8 mouse cellular contexts compared by ENCODE assay signal in genomic region chr4:151283092-151283741, GRCm38 (mm10).
A peak's percentile ranks its signal among the peaks of the same experiment; 100 is the strongest.
DNase-seq lines count a peak whose midpoint lies in the region; ATAC-seq and TF ChIP-seq lines count a peak whose summit lies in the region.

No protein-coding gene starts in this region.

- H3K27ac ChIP-seq in midbrain, embryonic 11.5 days (ENCODE audit: low read depth, low read length) = no peak overlapping the region
- H3K27ac ChIP-seq in midbrain, embryonic 16.5 days (ENCODE audit: low read length) = no peak overlapping the region
- no peak overlapping the region for H3K27ac ChIP-seq in kidney, adult 2 months (ENCODE audit: insufficient read depth, low read depth, low read length)

- intact Hi-C loops in left cerebral cortex, postnatal 4 days (cut with DNase I) = no loop called here

- H3K9ac ChIP-seq in midbrain, embryonic 11.5 days (ENCODE audit: low read length) = no peak overlapping the region
- no peak overlapping the region for H3K9ac ChIP-seq in midbrain, embryonic 16.5 days (ENCODE audit: low read depth, low read length)

- H3K4me1 ChIP-seq in midbrain, embryonic 11.5 days (ENCODE audit: control insufficient read depth, insufficient read depth, low read length) = peaks cover 9% of the 10 kb centered on the region
- peaks cover 10% of the 10 kb centered on the region for H3K4me1 ChIP-seq in midbrain, embryonic 16.5 days (ENCODE audit: control insufficient read depth, insufficient read depth, low read length)
- H3K4me1 ChIP-seq in kidney, adult 2 months (ENCODE audit: control insufficient read depth, insufficient read depth, low read length) = no peaks in the 10 kb centered on the region

- no peaks in the 10 kb centered on the region for H3K36me3 ChIP-seq in midbrain, embryonic 11.5 days (ENCODE audit: control insufficient read depth, insufficient read depth, low read length)
- no peaks in the 10 kb centered on the region for H3K36me3 ChIP-seq in midbrain, embryonic 16.5 days (ENCODE audit: control insufficient read depth, insufficient read depth, low read length)
- no peaks in the 10 kb centered on the region for H3K36me3 ChIP-seq in kidney, adult 2 months (ENCODE audit: control insufficient read depth, insufficient read depth, low read length)

- TF ChIP-seq CTCF in kidney, adult 2 months (conservative IDR thresholded peaks at IDR 0.05; ENCODE audit: insufficient read depth, insufficient read length, low read depth, low read length) = peak; percentile 83

- H3K27me3 ChIP-seq in midbrain, embryonic 11.5 days (ENCODE audit: control insufficient read depth, insufficient read depth, low read length) = no peaks in the 10 kb centered on the region
- H3K27me3 ChIP-seq in midbrain, embryonic 16.5 days (ENCODE audit: control insufficient read depth, insufficient read depth, low read depth, low read length) = no peaks in the 10 kb centered on the region; the same call in 1 of the 2 replicates
- H3K27me3 ChIP-seq in kidney, adult 2 months (replicated peaks; ENCODE audit: control insufficient read depth, insufficient read depth, low read length) = no peaks in the 10 kb centered on the region

- H3K9me3 ChIP-seq in midbrain, embryonic 11.5 days (ENCODE audit: control insufficient read depth, low read length) = no peaks in the 10 kb centered on the region
- H3K9me3 ChIP-seq in midbrain, embryonic 16.5 days (replicated peaks; ENCODE audit: control insufficient read depth, low read length, poor library complexity, severe bottlenecking) = no peaks in the 10 kb centered on the region

- ATAC-seq in midbrain, embryonic 11.5 days (ENCODE audit: low FRiP score) = no peak
- no peak for ATAC-seq in midbrain, embryonic 16.5 days

- no peak overlapping the region for H3K4me2 ChIP-seq in midbrain, embryonic 11.5 days
- no peak overlapping the region for H3K4me2 ChIP-seq in midbrain, embryonic 16.5 days (ENCODE audit: low read length)

- DNase-seq in midbrain, embryonic 11.5 days (ENCODE audit: low spot score, missing footprints) = peak; percentile 98
- DNase-seq in adipocyte (ENCODE audit: low spot score) = peak; percentile 67
- peak; percentile 84 for DNase-seq in embryo, embryonic 10.5 days (ENCODE audit: low spot score)
- peak; percentile 76 for DNase-seq in kidney, adult 2 months
- peak; percentile 69 for DNase-seq in left cerebral cortex, postnatal 4 days
- DNase-seq in retina, adult 2 months (ENCODE audit: low read depth, low spot score) = peak; percentile 54
- DNase-seq in spleen, adult 12 weeks (ENCODE audit: low spot score) = no peak

- WGBS in midbrain, embryonic 11.5 days = 42% methylated on average over 16 of the region's 16 CpGs
- WGBS in midbrain, embryonic 16.5 days = 33% methylated on average over 16 of the region's 16 CpGs
- 10% methylated on average over 16 of the region's 16 CpGs for WGBS in kidney, adult 2 months

- no peak overlapping the region for H3K4me3 ChIP-seq in midbrain, embryonic 11.5 days (ENCODE audit: low read depth, low read length)
- no peak overlapping the region for H3K4me3 ChIP-seq in midbrain, embryonic 16.5 days (ENCODE audit: low read depth, low read length)
- no peak overlapping the region for H3K4me3 ChIP-seq in kidney, adult 2 months (ENCODE audit: insufficient read depth, low read depth, low read length)

- TF ChIP-seq POLR2A in kidney, adult 2 months (IDR thresholded peaks at IDR 0.05; ENCODE audit: low read depth, low read length) = no peak
